Mouse (Mus musculus) hindbrain, embryonic 16.5 days (tissue): ENCODE results near the gene Cfap54. TPM values are rescaled to one million over a fixed set of nuclear protein-coding genes. Genes with fewer than 3 reads are reported as not detected.

Source experiments
- ATAC-seq: fragments of 200-750 bp; cut with Nextera tagmentation; 2 replicates; pipeline ENCODE4 v1.8.0; 2017; ENCODE audit warnings: moderate TSS enrichment, moderate library complexity
- H3K27ac ChIP-seq: fragments of 300-500 bp; sonication (generic); 2 replicates; pipeline ENCODE4 v1.5.1; 2014; ENCODE audit warnings: low read depth, mild to moderate bottlenecking, control low read depth, low read length, moderate library complexity
- H3K27me3 ChIP-seq: fragments of 300-500 bp; sonication (generic); replicated peaks from 2 replicates; pipeline ENCODE4 v1.6.1; 2014; ENCODE audit warnings: low read length; ENCODE audit not compliant: control insufficient read depth, insufficient read depth
- H3K36me3 ChIP-seq: fragments of 300-500 bp; sonication (generic); 2 replicates; pipeline ENCODE4 v1.6.1; 2014; ENCODE audit warnings: mild to moderate bottlenecking, low read length, moderate library complexity, mixed read lengths; ENCODE audit not compliant: control insufficient read depth, insufficient read depth
- H3K4me1 ChIP-seq: fragments of 300-500 bp; sonication (generic); 2 replicates; pipeline ENCODE4 v1.6.1; 2014; ENCODE audit warnings: low read depth, low read length; ENCODE audit not compliant: control insufficient read depth, insufficient read depth
- H3K4me2 ChIP-seq: fragments of 300-500 bp; sonication (generic); 2 replicates; pipeline ENCODE4 v1.6.1; 2014; ENCODE audit warnings: mild to moderate bottlenecking, low read length, control low read depth, moderate library complexity
- H3K4me3 ChIP-seq: fragments of 300-500 bp; sonication (generic); 2 replicates; pipeline ENCODE4 v1.5.1; 2014; ENCODE audit warnings: mild to moderate bottlenecking, low read length, control low read depth, moderate library complexity
- H3K9ac ChIP-seq: fragments of 300-500 bp; sonication (generic); 2 replicates; pipeline ENCODE4 v1.6.1; 2014; ENCODE audit warnings: low read depth, mild to moderate bottlenecking, control low read depth, low read length, moderate library complexity
- H3K9me3 ChIP-seq: fragments of 300-500 bp; sonication (generic); 2 replicates; pipeline ENCODE4 v1.6.1; 2014; ENCODE audit warnings: mild to moderate bottlenecking, low read length, moderate library complexity; ENCODE audit not compliant: control insufficient read depth
- WGBS: fragments of 180-500 bp; shearing (Covaris S2); extraction: QIAGEN DNeasy Blood & Tissue Kit; methylation state at CpG from one replicate; pipeline ENCODE4 v1.1.7; 2014; 5-methylcytosine and 5-hydroxymethylcytosine counted together
- polyA plus RNA-seq: library from polyadenylated mRNA; unstranded; fragments of >200 nt; fragmentation: Nextera tagmentation; extraction: Ambion mirVana; gene quantifications from 2 replicates; pipeline ENCODE4 v1.2.1, GENCODE M21; 2015

Cfap54 gene
- polyA plus RNA-seq, 1 experiment from 2014 or later = 3.3 TPM

GRCm38 (mm10) chr10:92754359-92754758 is 327.1 kb downstream of the Cfap54 start:
- H3K9ac ChIP-seq = no peak overlapping the region

GRCm38 (mm10) chr10:92730339-92730738 is 351.1 kb downstream of the Cfap54 start:
- Histone ChIP-seq H3K4me2 (no peak overlapping the region), H3K36me3 (no peaks in the 10 kb centered on the region), H3K4me3 (no peak overlapping the region), H3K4me1 (no peaks in the 10 kb centered on the region), H3K9ac (no peak overlapping the region), H3K27ac (no peak overlapping the region), H3K9me3 (no peaks in the 10 kb centered on the region), H3K27me3 (no peaks in the 10 kb centered on the region)
- WGBS = 89% methylated on average over 3 of the region's 3 CpGs
- no peak for ATAC-seq

More at GRCm38 (mm10) chr10:92754359-92754758, 327.1 kb downstream of the Cfap54 start:
- Histone ChIP-seq H3K27ac (no peak overlapping the region), H3K9me3 (no peaks in the 10 kb centered on the region), H3K4me1 (no peaks in the 10 kb centered on the region), H3K4me2 (no peak overlapping the region), H3K36me3 (no peaks in the 10 kb centered on the region), H3K4me3 (no peak overlapping the region), H3K27me3 (no peaks in the 10 kb centered on the region)
- ATAC-seq = peak; percentile 27; the same call in 1 of the 2 replicates
- 59% methylated on average over 5 of the region's 5 CpGs for WGBS

- no peaks in the 10 kb centered on the region for H3K9me3 ChIP-seq
- H3K4me1 ChIP-seq = no peaks in the 10 kb centered on the region
- no peak overlapping the region for H3K4me2 ChIP-seq
- no peak overlapping the region for H3K9ac ChIP-seq
- H3K27me3 ChIP-seq = no peaks in the 10 kb centered on the region
- 92% methylated on average over 3 of the region's 3 CpGs for WGBS
- no peak overlapping the region for H3K4me3 ChIP-seq
- ATAC-seq = no peak
- no peak overlapping the region for H3K27ac ChIP-seq
- no peaks in the 10 kb centered on the region for H3K36me3 ChIP-seq
These were observed 352.7 kb downstream of the Cfap54 start for GRCm38 (mm10) chr10:92728723-92729122.

Other genes with a start within 250 kb of the Cfap54 start
- 31.6 and 38.3 TPM in 2 replicates for gene Cdk17, start 79.3 kb upstream of the Cfap54 start, polyA plus RNA-seq
- gene Elk3, start 229.5 kb upstream of the Cfap54 start, polyA plus RNA-seq = 4.1 and 8.8 TPM in 2 replicates